In genomic region chr1:45287954-45288353, GRCm38 (mm10) we compare ENCODE assay signal across 25 mouse cellular contexts. TPM values are rescaled to one million over a fixed set of nuclear protein-coding genes. Genes with fewer than 3 reads are reported as not detected.
DNase-seq lines count a peak whose midpoint lies in the region; ATAC-seq lines count a peak whose summit lies in the region.
"Had no signal": no experiment of that assay in that cellular context is flagged by ENCODE, and none has a peak within 500 bp of the region (broad histone marks: within the 10 kb centered on the region; RNA-seq: fewer than 3 reads in every experiment).

No protein-coding gene starts in this region.

- no peaks in the 10 kb centered on the region for H3K9me3 ChIP-seq in embryonic facial prominence, embryonic 11.5 days (replicated peaks; ENCODE audit: control insufficient read depth, low read length)
- no peaks in the 10 kb centered on the region for H3K9me3 ChIP-seq in hindbrain, embryonic 13.5 days
- H3K9me3 ChIP-seq: forebrain, embryonic 13.5 days; heart, embryonic 12.5 days; liver, embryonic 12.5 days; midbrain, embryonic 12.5 days had no signal

- no peaks in the 10 kb centered on the region for H3K27me3 ChIP-seq in embryonic facial prominence, embryonic 11.5 days (ENCODE audit: control insufficient read depth, insufficient read depth, low read length)
- H3K27me3 ChIP-seq in hindbrain, embryonic 13.5 days, result no peaks in the 10 kb centered on the region
- H3K27me3 ChIP-seq: forebrain, embryonic 13.5 days; heart, embryonic 12.5 days; liver, embryonic 12.5 days; midbrain, embryonic 12.5 days had no signal

- no peak overlapping the region for H3K9ac ChIP-seq in embryonic facial prominence, embryonic 11.5 days (replicated peaks; ENCODE audit: low read length)
- no peak overlapping the region for H3K9ac ChIP-seq in hindbrain, embryonic 13.5 days
- H3K9ac ChIP-seq: forebrain, embryonic 13.5 days; heart, embryonic 12.5 days; liver, embryonic 12.5 days; liver, postnatal 0 days; midbrain, embryonic 12.5 days had no signal

- 38% methylated on average over 1 of the region's 1 CpGs for WGBS in embryonic facial prominence, embryonic 11.5 days
- WGBS in hindbrain, embryonic 13.5 days, result 63% methylated on average over 1 of the region's 1 CpGs

- no peak for ATAC-seq in embryonic facial prominence, embryonic 11.5 days (replicated peaks; ENCODE audit: insufficient number of reproducible peaks, low FRiP score, low TSS enrichment, low read depth)
- no peak for ATAC-seq in hindbrain, embryonic 13.5 days (ENCODE audit: low FRiP score)
- ATAC-seq: forebrain, embryonic 13.5 days; hindbrain, embryonic 16.5 days; intestine, embryonic 16.5 days; liver, embryonic 12.5 days; liver, postnatal 0 days had no signal

- no peaks in the 10 kb centered on the region for H3K4me1 ChIP-seq in embryonic facial prominence, embryonic 11.5 days (ENCODE audit: control insufficient read depth, insufficient read depth, low read length)
- H3K4me1 ChIP-seq in hindbrain, embryonic 13.5 days (replicated peaks), result no peaks in the 10 kb centered on the region
- H3K4me1 ChIP-seq: forebrain, embryonic 13.5 days; heart, embryonic 12.5 days; liver, embryonic 12.5 days; midbrain, embryonic 12.5 days had no signal

- H3K36me3 ChIP-seq in embryonic facial prominence, embryonic 11.5 days (replicated peaks; ENCODE audit: control insufficient read depth, insufficient read depth, low read depth, low read length), result no peaks in the 10 kb centered on the region
- no peaks in the 10 kb centered on the region for H3K36me3 ChIP-seq in hindbrain, embryonic 13.5 days
- H3K36me3 ChIP-seq: heart, embryonic 12.5 days; liver, embryonic 12.5 days; midbrain, embryonic 12.5 days had no signal

- DNase-seq in 3T3-L1 (ENCODE audit: low read depth, low spot score), result peak; percentile 89
- peak; percentile 73 for DNase-seq in embryo, embryonic 10 days (ENCODE audit: low spot score)
- peak; percentile 65 for DNase-seq in embryonic facial prominence, embryonic 11.5 days (ENCODE audit: low spot score)
- DNase-seq in mesoderm, embryonic 11.5 days (ENCODE audit: low read depth, low spot score), result peak; percentile 72
- no peak for DNase-seq in kidney, postnatal 14 days
- no peak for DNase-seq in left cerebral cortex, adult 9 months (ENCODE audit: low spot score in 2 of 2)
- DNase-seq: adrenal gland, adult 8-10 months; cerebellum, adult 2 months; cerebellum, postnatal 25 days; gastrocnemius, adult 2 months; gastrocnemius, postnatal 36 days; heart, adult 2 months; kidney, adult 8-10 months; liver, postnatal 0 days; lung, postnatal 36 days; thymus, adult 2 months; thymus, postnatal 36 days had no signal

- H3K4me3 ChIP-seq in embryonic facial prominence, embryonic 11.5 days (ENCODE audit: low read depth, low read length), result no peak overlapping the region
- H3K4me3 ChIP-seq in hindbrain, embryonic 13.5 days, result no peak overlapping the region
- H3K4me3 ChIP-seq: forebrain, embryonic 13.5 days; gastrocnemius, adult 2 months; heart, adult 2 months; heart, embryonic 12.5 days; liver, embryonic 12.5 days; midbrain, embryonic 12.5 days had no signal

- H3K27ac ChIP-seq in embryonic facial prominence, embryonic 11.5 days (replicated peaks; ENCODE audit: low read depth, low read length), result no peak overlapping the region
- H3K27ac ChIP-seq in hindbrain, embryonic 13.5 days, result no peak overlapping the region
- H3K27ac ChIP-seq: forebrain, embryonic 13.5 days; gastrocnemius, adult 2 months; heart, adult 2 months; kidney, postnatal 0 days; liver, embryonic 12.5 days; midbrain, embryonic 12.5 days had no signal

- no peak overlapping the region for H3K4me2 ChIP-seq in embryonic facial prominence, embryonic 11.5 days (ENCODE audit: low read depth, low read length)
- no peak overlapping the region for H3K4me2 ChIP-seq in hindbrain, embryonic 13.5 days
- H3K4me2 ChIP-seq: forebrain, embryonic 13.5 days; heart, embryonic 12.5 days; liver, embryonic 12.5 days; midbrain, embryonic 12.5 days had no signal

RNA-seq across cellular contexts. Expression of gene Col3a1, which starts 23.4 kb away (rescaled TPM):
- polyA plus RNA-seq in embryonic facial prominence, embryonic 11.5 days (2014; fragmentation: Nextera tagmentation; extraction: Ambion mirVana), result 470 and 503 TPM in 2 replicates
- 276 and 333 TPM in 2 replicates for polyA plus RNA-seq in hindbrain, embryonic 13.5 days (2015; fragmentation: Nextera tagmentation; extraction: Ambion mirVana)

Comparison
In these comparisons a context has a peak if more than half of its experiments do, and no peak if none do; other contexts are left out.
1. DNase-seq: peak in 3T3-L1 (single experiment), embryo, embryonic 10 days (single experiment), embryonic facial prominence, embryonic 11.5 days (single experiment) and mesoderm, embryonic 11.5 days (single experiment); none in kidney, postnatal 14 days (single experiment) and left cerebral cortex, adult 9 months (0 of 2).